Mouse (Mus musculus) forebrain, embryonic 11.5 days (tissue): Measurements from ENCODE around the gene Pnma1. TPM values are rescaled to one million over a fixed set of nuclear protein-coding genes. Genes with fewer than 3 reads are reported as not detected.

Experiments
- ATAC-seq: fragments of 200-750 bp; cut with Nextera tagmentation; replicated peaks from 2 replicates; pipeline ENCODE4 v1.8.0; 2017; ENCODE audit warnings: moderate TSS enrichment; ENCODE audit not compliant: low FRiP score
- DNase-seq: peaks from one replicate; pipeline ENCODE4 v3.0.0-alpha.2; 2017; ENCODE audit warnings: low spot score
- H3K27ac ChIP-seq: fragments of 300-500 bp; sonication (generic); 2 replicates; pipeline ENCODE4 v1.5.1; 2014; ENCODE audit warnings: low read depth, low read length
- H3K27me3 ChIP-seq: fragments of 300-500 bp; sonication (generic); 2 replicates; pipeline ENCODE4 v1.6.1; 2014; ENCODE audit warnings: mild to moderate bottlenecking, low read length, mixed read lengths; ENCODE audit not compliant: control insufficient read depth, insufficient read depth
- H3K36me3 ChIP-seq: fragments of 300-500 bp; sonication (generic); 2 replicates; pipeline ENCODE4 v1.6.1; 2014; ENCODE audit warnings: mild to moderate bottlenecking, low read length, moderate library complexity, mixed read lengths; ENCODE audit not compliant: control insufficient read depth, insufficient read depth
- H3K4me1 ChIP-seq: fragments of 300-500 bp; sonication (generic); replicated peaks from 2 replicates; pipeline ENCODE4 v1.6.1; 2014; ENCODE audit warnings: low read length, mixed read lengths; ENCODE audit not compliant: control insufficient read depth, insufficient read depth
- H3K4me2 ChIP-seq: fragments of 300-500 bp; sonication (generic); 2 replicates; pipeline ENCODE4 v1.6.1; 2014; ENCODE audit warnings: low read depth, mild to moderate bottlenecking, low read length, moderate library complexity, mixed read lengths; ENCODE audit not compliant: severe bottlenecking
- H3K4me3 ChIP-seq: fragments of 300-500 bp; sonication (generic); 2 replicates; pipeline ENCODE4 v1.5.1; 2014; ENCODE audit warnings: low read depth, low read length
- H3K9ac ChIP-seq: fragments of 300-500 bp; sonication (generic); 2 replicates; pipeline ENCODE4 v1.6.1; 2014; ENCODE audit warnings: low read length
- H3K9me3 ChIP-seq: fragments of 300-500 bp; sonication (generic); 2 replicates; pipeline ENCODE4 v1.6.1; 2016; ENCODE audit warnings: low read length, mixed read lengths; ENCODE audit not compliant: control insufficient read depth
- WGBS: fragments of 180-500 bp; shearing (Covaris S2); extraction: QIAGEN DNeasy Blood & Tissue Kit; methylation state at CpG from one replicate; pipeline ENCODE4 v1.1.7; 2014; 5-methylcytosine and 5-hydroxymethylcytosine counted together
- polyA plus RNA-seq: library from polyadenylated mRNA; unstranded; fragments of >200 nt; fragmentation: Nextera tagmentation; extraction: Ambion mirVana; gene quantifications from 2 replicates; pipeline ENCODE4 v1.2.1, GENCODE M21; 2014

Pnma1 gene
- polyA plus RNA-seq, 1 experiment from 2014 or later, result 1.9 TPM

GRCm38 (mm10) chr12:84174190-84174811, 26.0 kb upstream of the Pnma1 start:
- no peak overlapping the region for H3K9ac ChIP-seq
- no peak overlapping the region for H3K27ac ChIP-seq
- no peak for ATAC-seq
- no peak overlapping the region for H3K4me3 ChIP-seq
- 82% methylated on average over 9 of the region's 9 CpGs for WGBS
- no peaks in the 10 kb centered on the region for H3K9me3 ChIP-seq
- no peak overlapping the region for H3K4me2 ChIP-seq
- DNase-seq, result no peak
- no peaks in the 10 kb centered on the region for H3K27me3 ChIP-seq
- peaks cover 4% of the 10 kb centered on the region; the same call in 1 of the 2 replicates for H3K36me3 ChIP-seq
- peaks cover 22% of the 10 kb centered on the region for H3K4me1 ChIP-seq

DNA sequence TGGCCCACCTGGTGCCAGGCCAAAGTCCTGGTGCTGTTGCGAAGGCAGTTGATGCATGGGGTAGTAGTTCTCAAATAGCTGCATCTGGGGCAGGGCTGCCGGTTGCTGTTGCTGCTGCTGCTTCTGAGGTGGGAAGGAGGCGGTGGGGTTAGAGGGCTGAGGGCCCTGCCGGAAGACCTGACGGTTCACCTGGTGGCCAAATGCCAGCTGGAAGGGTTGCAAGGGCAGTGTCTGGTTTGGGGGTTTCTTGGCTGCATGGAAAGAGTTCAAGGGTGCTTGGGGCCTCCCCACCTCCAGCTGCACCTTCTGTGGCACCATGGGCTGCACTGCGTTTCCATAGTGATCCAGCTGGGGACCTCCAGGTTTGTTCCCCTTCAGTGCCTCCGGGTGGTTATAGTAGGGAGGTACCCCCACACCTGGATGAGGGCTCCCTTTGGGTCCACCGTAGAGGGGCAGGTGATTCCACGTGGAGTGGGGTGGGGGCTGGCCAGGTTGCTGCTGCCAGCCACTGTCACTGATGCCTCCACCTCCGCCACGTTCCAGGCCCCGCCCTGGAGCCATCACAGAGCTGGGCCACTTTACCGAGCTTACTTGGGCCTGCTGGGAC, 25.1 kb upstream of the Pnma1 start:
- Histone ChIP-seq H3K4me3 (no peak overlapping the region), H3K9me3 (no peaks in the 10 kb centered on the region), H3K9ac (no peak overlapping the region), H3K36me3 (peaks cover 4% of the 10 kb centered on the region; the same call in 1 of the 2 replicates), H3K4me1 (peaks cover 22% of the 10 kb centered on the region), H3K27ac (no peak overlapping the region), H3K4me2 (no peak overlapping the region), H3K27me3 (no peaks in the 10 kb centered on the region)
- 93% methylated on average over 13 of the region's 13 CpGs for WGBS
- no peak for ATAC-seq
- peak; percentile 45 for DNase-seq

DNA sequence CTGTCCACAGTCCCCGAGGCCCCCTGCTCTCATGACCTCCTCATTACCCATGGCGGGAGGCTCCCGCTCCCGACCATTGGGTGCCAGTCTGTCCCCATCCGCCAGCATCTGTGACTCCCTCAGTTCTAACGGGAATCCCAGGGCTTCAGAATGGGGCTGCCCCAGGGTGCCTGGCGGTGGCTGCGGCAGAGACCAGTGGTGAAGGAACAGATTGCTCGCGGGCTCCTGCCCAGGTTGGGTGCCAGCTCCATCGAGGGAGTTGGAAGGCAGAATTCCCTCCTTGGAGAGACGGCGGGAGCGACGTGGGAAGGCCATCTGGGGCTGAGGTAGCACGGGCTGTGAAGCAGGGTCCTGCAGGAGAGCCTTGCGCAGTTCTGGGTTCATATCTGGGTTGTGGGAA, 24.6 kb upstream of the Pnma1 start:
- H3K27ac ChIP-seq, result no peak overlapping the region
- ATAC-seq (no peak), DNase-seq (peak; percentile 50)
- WGBS, result 94% methylated on average over 17 of the region's 17 CpGs
- no peaks in the 10 kb centered on the region for H3K27me3 ChIP-seq
- H3K9me3 ChIP-seq, result no peaks in the 10 kb centered on the region
- H3K36me3 ChIP-seq, result peaks cover 4% of the 10 kb centered on the region; the same call in 1 of the 2 replicates
- no peak overlapping the region for H3K4me3 ChIP-seq
- H3K4me2 ChIP-seq, result no peak overlapping the region
- peaks cover 20% of the 10 kb centered on the region for H3K4me1 ChIP-seq
- no peak overlapping the region for H3K9ac ChIP-seq

- DNase-seq (no peak), ATAC-seq (no peak)
- no peak overlapping the region for H3K27ac ChIP-seq
- H3K9me3 ChIP-seq, result no peaks in the 10 kb centered on the region
- no peak overlapping the region for H3K9ac ChIP-seq
- WGBS, result 97% methylated on average over 3 of the region's 3 CpGs
- H3K36me3 ChIP-seq, result peaks cover 4% of the 10 kb centered on the region; the same call in 1 of the 2 replicates
- no peak overlapping the region for H3K4me2 ChIP-seq
- no peaks in the 10 kb centered on the region for H3K27me3 ChIP-seq
- peaks cover 14% of the 10 kb centered on the region for H3K4me1 ChIP-seq
- no peak overlapping the region for H3K4me3 ChIP-seq
Measured at GRCm38 (mm10) chr12:84172216-84172615, 23.9 kb upstream of the Pnma1 start.

DNA sequence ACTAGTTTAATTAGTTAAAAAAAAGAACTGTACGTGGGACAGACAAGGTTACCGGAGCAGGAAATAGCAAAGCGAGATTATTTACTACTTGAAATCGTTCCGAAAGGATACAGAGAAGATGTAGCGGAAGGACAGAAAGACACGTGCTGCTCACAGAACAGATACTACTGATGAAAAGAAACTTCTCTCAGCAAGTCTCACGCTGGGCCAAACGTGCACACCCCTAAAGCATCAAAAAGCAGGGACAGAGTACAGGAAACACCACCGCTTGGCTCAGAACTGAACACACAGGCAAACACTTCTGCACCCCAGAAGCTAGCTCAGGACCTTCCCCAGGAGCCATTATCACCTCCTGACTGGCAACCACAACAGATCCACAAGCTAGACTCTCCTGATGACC, 22.3 kb upstream of the Pnma1 start:
- no peaks in the 10 kb centered on the region for H3K9me3 ChIP-seq
- no peaks in the 10 kb centered on the region for H3K27me3 ChIP-seq
- H3K4me2 ChIP-seq, result no peak overlapping the region
- H3K27ac ChIP-seq, result no peak overlapping the region
- no peak for DNase-seq
- H3K9ac ChIP-seq, result no peak overlapping the region
- peaks cover 4% of the 10 kb centered on the region; the same call in 1 of the 2 replicates for H3K36me3 ChIP-seq
- 93% methylated on average over 10 of the region's 10 CpGs for WGBS
- no peaks in the 10 kb centered on the region; the same call in 1 of the 2 replicates for H3K4me1 ChIP-seq
- no peak overlapping the region for H3K4me3 ChIP-seq
- ATAC-seq, result no peak

DNA sequence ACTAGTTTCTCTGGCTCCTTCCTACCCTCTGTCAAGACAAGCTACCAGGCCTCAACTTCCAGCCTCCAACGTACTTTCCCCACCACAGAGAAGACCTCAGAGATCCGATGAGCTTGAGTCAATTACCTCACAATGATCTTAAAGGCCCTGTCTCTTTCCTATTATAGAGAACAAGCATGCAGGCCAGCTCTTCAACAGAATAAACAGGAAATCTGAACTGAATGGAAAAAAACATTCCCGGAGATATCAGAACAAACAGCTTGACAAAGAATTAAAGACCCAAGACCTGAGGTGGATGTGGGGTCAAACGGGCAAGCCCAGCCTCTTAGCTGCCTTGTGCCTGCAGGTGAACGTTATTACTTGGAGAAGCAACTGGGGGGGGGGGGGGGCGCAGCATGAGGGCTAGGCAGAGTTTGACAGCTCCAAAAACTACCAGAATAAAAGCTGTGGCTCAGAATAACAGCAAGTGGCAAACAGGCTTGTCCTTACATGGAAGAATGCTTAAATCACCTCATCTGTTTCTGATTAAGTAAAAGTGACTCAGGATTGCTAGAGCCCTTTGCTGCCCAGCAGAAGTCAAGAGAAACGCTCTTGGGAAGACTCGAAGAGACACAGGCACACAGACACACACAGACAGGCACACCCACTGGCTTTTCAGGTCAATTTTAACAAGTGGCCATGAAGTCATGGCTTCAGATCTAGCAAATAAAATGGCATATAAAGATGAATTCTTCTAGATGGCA, 17.5 kb upstream of the Pnma1 start:
- Histone ChIP-seq H3K9ac (no peak overlapping the region), H3K4me3 (no peak overlapping the region), H3K4me1 (no peaks in the 10 kb centered on the region), H3K27me3 (no peaks in the 10 kb centered on the region), H3K9me3 (no peaks in the 10 kb centered on the region), H3K27ac (no peak overlapping the region), H3K4me2 (no peak overlapping the region), H3K36me3 (no peaks in the 10 kb centered on the region; the same call in 1 of the 2 replicates)
- DNase-seq (no peak), ATAC-seq (no peak)
- WGBS, result 73% methylated on average over 8 of the region's 8 CpGs

GRCm38 (mm10) chr12:84163586-84164110, 15.4 kb upstream of the Pnma1 start:
- H3K4me1 ChIP-seq, result no peaks in the 10 kb centered on the region
- ATAC-seq, result no peak
- H3K4me2 ChIP-seq, result no peak overlapping the region
- H3K27me3 ChIP-seq, result no peaks in the 10 kb centered on the region
- 91% methylated on average over 11 of the region's 11 CpGs for WGBS
- H3K36me3 ChIP-seq, result no peaks in the 10 kb centered on the region; the same call in 1 of the 2 replicates
- no peak overlapping the region for H3K9ac ChIP-seq
- H3K27ac ChIP-seq, result no peak overlapping the region
- H3K4me3 ChIP-seq, result no peak overlapping the region
- no peak for DNase-seq
- no peaks in the 10 kb centered on the region for H3K9me3 ChIP-seq

DNA sequence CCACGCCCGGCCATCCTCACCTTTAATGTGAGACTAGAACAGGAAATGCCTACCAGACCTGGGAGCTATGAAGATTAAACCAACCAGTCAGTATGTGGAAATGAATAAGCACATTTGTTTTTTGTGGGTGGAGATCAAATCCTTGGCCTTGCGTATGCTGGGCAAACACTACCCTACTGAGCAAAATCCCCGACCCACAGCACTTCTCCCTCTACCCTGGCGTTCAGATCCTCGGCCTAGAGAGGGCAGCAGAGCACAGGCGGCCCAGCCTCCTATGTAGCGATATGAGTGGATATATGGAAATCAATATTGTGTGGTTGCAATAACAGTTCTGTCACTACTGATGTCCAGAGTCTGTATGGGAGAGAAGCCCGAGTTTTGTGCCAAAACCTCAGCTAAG, 14.8 kb upstream of the Pnma1 start:
- Histone ChIP-seq H3K4me1 (no peaks in the 10 kb centered on the region), H3K9me3 (no peaks in the 10 kb centered on the region), H3K27ac (no peak overlapping the region), H3K27me3 (no peaks in the 10 kb centered on the region), H3K9ac (no peak overlapping the region), H3K4me2 (no peak overlapping the region), H3K4me3 (no peak overlapping the region), H3K36me3 (no peaks in the 10 kb centered on the region; the same call in 1 of the 2 replicates)
- WGBS, result 92% methylated on average over 9 of the region's 9 CpGs
- ATAC-seq (no peak), DNase-seq (no peak)
